In genomic region chr11:20955561-20955960, GRCm38 (mm10) we compare ENCODE assay signal across 17 mouse cellular contexts.
DNase-seq lines count a peak whose midpoint lies in the region; ATAC-seq lines count a peak whose summit lies in the region.
"Had no signal": no experiment of that assay in that cellular context is flagged by ENCODE, and none has a peak within 500 bp of the region (broad histone marks: within the 10 kb centered on the region; RNA-seq: fewer than 3 reads in every experiment).

No protein-coding gene starts in this region.

- peak; percentile 31 for DNase-seq in liver, embryonic 11.5 days (ENCODE audit: low spot score)
- DNase-seq in liver = no peak
- DNase-seq in embryonic facial prominence, embryonic 11.5 days (ENCODE audit: low spot score) = peak; percentile 42
- peak; percentile 34 for DNase-seq in kidney, postnatal 10 days
- DNase-seq in lung, postnatal 36 days = peak; percentile 36
- no peak for DNase-seq in layer of hippocampus, adult 11-12 months (ENCODE audit: low spot score)
- DNase-seq in left cerebral cortex, postnatal 14 days (ENCODE audit: low spot score in 2 of 2) = no peak
- DNase-seq: adrenal gland, adult 2 months; cerebellum, postnatal 36 days; gastrocnemius, adult 2 months; thymus, postnatal 4 days had no signal

- WGBS in liver, embryonic 11.5 days = 58% methylated on average over 8 of the region's 8 CpGs
- WGBS in embryonic facial prominence, embryonic 11.5 days = 49% methylated on average over 8 of the region's 8 CpGs
- 78% methylated on average over 8 of the region's 8 CpGs for WGBS in midbrain, embryonic 13.5 days

- H3K27me3 ChIP-seq in liver, embryonic 11.5 days (replicated peaks; ENCODE audit: control insufficient read depth, insufficient read depth, low read length) = no peaks in the 10 kb centered on the region
- no peaks in the 10 kb centered on the region for H3K27me3 ChIP-seq in embryonic facial prominence, embryonic 11.5 days (ENCODE audit: control insufficient read depth, insufficient read depth, low read length)
- no peaks in the 10 kb centered on the region for H3K27me3 ChIP-seq in midbrain, embryonic 13.5 days
- H3K27me3 ChIP-seq: heart, embryonic 13.5 days had no signal

- no peak overlapping the region for H3K4me3 ChIP-seq in liver, embryonic 11.5 days (ENCODE audit: low read depth, low read length)
- no peak overlapping the region for H3K4me3 ChIP-seq in embryonic facial prominence, embryonic 11.5 days (ENCODE audit: low read depth, low read length)
- H3K4me3 ChIP-seq in midbrain, embryonic 13.5 days (replicated peaks) = no peak overlapping the region
- H3K4me3 ChIP-seq: erythroblast, embryonic 14.5 days; gastrocnemius, adult 2 months; heart, embryonic 13.5 days; midbrain, embryonic 12.5 days had no signal

- no peak overlapping the region for H3K27ac ChIP-seq in liver, embryonic 11.5 days (ENCODE audit: low read depth, low read length)
- H3K27ac ChIP-seq in embryonic facial prominence, embryonic 11.5 days (replicated peaks; ENCODE audit: low read depth, low read length) = no peak overlapping the region
- no peak overlapping the region for H3K27ac ChIP-seq in midbrain, embryonic 13.5 days
- H3K27ac ChIP-seq: gastrocnemius, adult 2 months; heart, embryonic 13.5 days; liver, embryonic 14.5 days; midbrain, embryonic 12.5 days; stomach, postnatal 0 days had no signal

- H3K9ac ChIP-seq in liver, embryonic 11.5 days (ENCODE audit: low read depth, low read length) = no peak overlapping the region
- H3K9ac ChIP-seq in embryonic facial prominence, embryonic 11.5 days (replicated peaks; ENCODE audit: low read length) = no peak overlapping the region
- H3K9ac ChIP-seq in midbrain, embryonic 13.5 days (replicated peaks) = no peak overlapping the region
- H3K9ac ChIP-seq: heart, embryonic 13.5 days; liver, embryonic 14.5 days; midbrain, embryonic 12.5 days had no signal

- peaks cover 8% of the 10 kb centered on the region for H3K4me1 ChIP-seq in liver, embryonic 11.5 days (replicated peaks; ENCODE audit: control insufficient read depth, insufficient read depth, low read length)
- H3K4me1 ChIP-seq in embryonic facial prominence, embryonic 11.5 days (ENCODE audit: control insufficient read depth, insufficient read depth, low read length) = peaks cover 5% of the 10 kb centered on the region
- no peaks in the 10 kb centered on the region for H3K4me1 ChIP-seq in midbrain, embryonic 13.5 days (replicated peaks)
- H3K4me1 ChIP-seq: midbrain, embryonic 12.5 days had no signal

- no peaks in the 10 kb centered on the region for H3K36me3 ChIP-seq in liver, embryonic 11.5 days (ENCODE audit: control insufficient read depth, insufficient read depth, low read length)
- H3K36me3 ChIP-seq in embryonic facial prominence, embryonic 11.5 days (replicated peaks; ENCODE audit: control insufficient read depth, insufficient read depth, low read depth, low read length) = no peaks in the 10 kb centered on the region
- H3K36me3 ChIP-seq in midbrain, embryonic 13.5 days = no peaks in the 10 kb centered on the region
- H3K36me3 ChIP-seq: heart, embryonic 13.5 days; midbrain, embryonic 12.5 days had no signal

- intact Hi-C loops in left cerebral cortex, postnatal 14 days (cut with DNase I) = no loop called here

- no peak overlapping the region for H3K4me2 ChIP-seq in liver, embryonic 11.5 days
- H3K4me2 ChIP-seq in embryonic facial prominence, embryonic 11.5 days (ENCODE audit: low read depth, low read length) = no peak overlapping the region
- no peak overlapping the region for H3K4me2 ChIP-seq in midbrain, embryonic 13.5 days (replicated peaks)
- H3K4me2 ChIP-seq: heart, embryonic 13.5 days; midbrain, embryonic 12.5 days had no signal

- ATAC-seq in liver, embryonic 11.5 days (replicated peaks; ENCODE audit: low FRiP score) = no peak
- ATAC-seq in embryonic facial prominence, embryonic 11.5 days (replicated peaks; ENCODE audit: insufficient number of reproducible peaks, low FRiP score, low TSS enrichment, low read depth) = no peak
- no peak for ATAC-seq in midbrain, embryonic 13.5 days

- H3K9me3 ChIP-seq in liver, embryonic 11.5 days (ENCODE audit: control insufficient read depth, low read length) = no peaks in the 10 kb centered on the region
- H3K9me3 ChIP-seq in embryonic facial prominence, embryonic 11.5 days (replicated peaks; ENCODE audit: control insufficient read depth, low read length) = no peaks in the 10 kb centered on the region
- no peaks in the 10 kb centered on the region for H3K9me3 ChIP-seq in midbrain, embryonic 13.5 days
- H3K9me3 ChIP-seq: heart, embryonic 13.5 days; midbrain, embryonic 12.5 days had no signal

Comparison
In these comparisons a context has a peak if more than half of its experiments do, and no peak if none do; other contexts are left out.
1. DNase-seq: peak in liver, embryonic 11.5 days (single experiment), embryonic facial prominence, embryonic 11.5 days (single experiment), kidney, postnatal 10 days (single experiment) and lung, postnatal 36 days (single experiment); none in liver (single experiment), layer of hippocampus, adult 11-12 months (single experiment) and left cerebral cortex, postnatal 14 days (0 of 2).